Mouse (Mus musculus): ENCODE results near the gene Acsl6. TPM values are rescaled to one million over a fixed set of nuclear protein-coding genes. Genes with fewer than 3 reads are reported as not detected.

Acsl6 gene
- total RNA-seq, 2 experiments from 2014 or later = 183 to 192 TPM

GRCm38 (mm10) chr11:54304471-54304873 is 874 bp downstream of the Acsl6 start:
- no peak for DNase-seq (ENCODE audit: extremely low spot score in 1 of 2, low spot score in 1 of 2)

GRCm38 (mm10) chr11:54305331-54305730 is 1.7 kb downstream of the Acsl6 start:
- no peak for DNase-seq (ENCODE audit: extremely low spot score in 1 of 2, low spot score in 1 of 2)

GRCm38 (mm10) chr11:54307139-54307816 is 3.7 kb downstream of the Acsl6 start:
- DNase-seq (ENCODE audit: extremely low spot score in 1 of 2, low spot score in 1 of 2) = peak in 1 of 2 experiments; percentile 74

- DNase-seq (ENCODE audit: extremely low spot score in 1 of 2, low spot score in 1 of 2) = peak in 1 of 2 experiments; percentile 4
Observed at GRCm38 (mm10) chr11:54310588-54310987, 7.0 kb downstream of the Acsl6 start.

- no peak for DNase-seq (ENCODE audit: extremely low spot score in 1 of 2, low spot score in 1 of 2)
Observed at GRCm38 (mm10) chr11:54312021-54312420, 8.4 kb downstream of the Acsl6 start.

- DNase-seq (ENCODE audit: extremely low spot score in 1 of 2, low spot score in 1 of 2) = no peak
Observed at GRCm38 (mm10) chr11:54312603-54313002, 9.0 kb downstream of the Acsl6 start.

GRCm38 (mm10) chr11:54313391-54314360 is 10.1 kb downstream of the Acsl6 start:
- no peak for DNase-seq (ENCODE audit: extremely low spot score in 1 of 2, low spot score in 1 of 2)

GRCm38 (mm10) chr11:54314740-54315139 is 11.1 kb downstream of the Acsl6 start:
- DNase-seq (ENCODE audit: extremely low spot score in 1 of 2, low spot score in 1 of 2) = peak in 1 of 2 experiments; percentile 42

GRCm38 (mm10) chr11:54315336-54315735 is 11.7 kb downstream of the Acsl6 start:
- no peak for DNase-seq (ENCODE audit: extremely low spot score in 1 of 2, low spot score in 1 of 2)

GRCm38 (mm10) chr11:54317361-54317760 is 13.8 kb downstream of the Acsl6 start:
- no peak for DNase-seq (ENCODE audit: extremely low spot score in 1 of 2, low spot score in 1 of 2)

- DNase-seq (ENCODE audit: extremely low spot score in 1 of 2, low spot score in 1 of 2) = no peak
Observed at GRCm38 (mm10) chr11:54317795-54318194, 14.2 kb downstream of the Acsl6 start.

GRCm38 (mm10) chr11:54321802-54322532 is 18.4 kb downstream of the Acsl6 start:
- no peak for DNase-seq (ENCODE audit: extremely low spot score in 1 of 2, low spot score in 1 of 2)

- no peak for DNase-seq (ENCODE audit: extremely low spot score in 1 of 2, low spot score in 1 of 2)
Observed at GRCm38 (mm10) chr11:54331463-54332183, 28.0 kb downstream of the Acsl6 start.

- DNase-seq (ENCODE audit: extremely low spot score in 1 of 2, low spot score in 1 of 2) = no peak
Observed at GRCm38 (mm10) chr11:54336165-54336707, 32.6 kb downstream of the Acsl6 start.

GRCm38 (mm10) chr11:54343703-54344102 is 40.1 kb downstream of the Acsl6 start:
- DNase-seq (ENCODE audit: extremely low spot score in 1 of 2, low spot score in 1 of 2) = no peak

GRCm38 (mm10) chr11:54351704-54352103 is 48.1 kb downstream of the Acsl6 start:
- no peak for DNase-seq (ENCODE audit: extremely low spot score in 1 of 2, low spot score in 1 of 2)

GRCm38 (mm10) chr11:54353121-54353576 is 49.6 kb downstream of the Acsl6 start:
- DNase-seq (ENCODE audit: extremely low spot score in 1 of 2, low spot score in 1 of 2) = no peak

GRCm38 (mm10) chr11:54354595-54355563 is 51.3 kb downstream of the Acsl6 start:
- DNase-seq (ENCODE audit: extremely low spot score in 1 of 2, low spot score in 1 of 2) = peak; percentile 32 to 36

All from layer of hippocampus, postnatal 25 days (tissue).